Mouse (Mus musculus): ENCODE measurements around the gene Fbxo22. TPM values are rescaled to one million over a fixed set of nuclear protein-coding genes. Genes with fewer than 3 reads are reported as not detected.
A peak's percentile ranks its signal among the peaks of the same experiment; 100 is the strongest.

Fbxo22 gene
- total RNA-seq, 2 experiments from 2014 or later: 40.2 to 46.5 TPM

DNA sequence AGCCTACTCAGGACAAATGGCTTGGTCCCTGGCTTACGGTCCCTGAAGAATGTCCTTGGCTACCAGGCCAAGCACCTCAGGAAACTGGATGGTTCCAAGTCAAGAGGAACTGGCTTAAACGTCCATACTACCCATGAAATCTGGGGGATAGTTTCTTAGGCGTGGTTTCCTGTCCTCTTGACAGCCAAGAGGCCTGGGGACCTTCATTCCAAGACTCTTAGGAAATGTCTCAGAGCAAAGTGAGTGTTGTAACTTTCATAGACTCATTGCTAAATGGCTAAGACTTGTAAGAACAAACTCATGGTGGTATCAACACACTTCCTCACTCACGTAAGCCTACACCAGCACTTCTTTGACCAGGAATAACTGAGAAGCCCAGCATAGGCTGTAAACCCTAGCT, 46.9 kb downstream of the Fbxo22 start:
- no peak for DNase-seq (ENCODE audit: extremely low spot score in 1 of 2, low spot score in 2 of 2)
- TF ChIP-seq CTCF (IDR thresholded peaks at IDR 0.05): no peak
- intact Hi-C loops (cut with DNase I): no loop called here
- Histone ChIP-seq H3K27ac (no peak overlapping the region), H3K4me3 (no peak overlapping the region)

GRCm38 (mm10) chr9:55257105-55257504, 48.4 kb downstream of the Fbxo22 start:
- no peak overlapping the region for H3K4me3 ChIP-seq
- H3K27ac ChIP-seq: no peak overlapping the region
- no peak for DNase-seq (ENCODE audit: extremely low spot score in 1 of 2, low spot score in 2 of 2)
- intact Hi-C loops (cut with DNase I): no loop called here
- no peak for TF ChIP-seq CTCF (IDR thresholded peaks at IDR 0.05)

GRCm38 (mm10) chr9:55259741-55260140, 51.0 kb downstream of the Fbxo22 start:
- no peak for DNase-seq (ENCODE audit: extremely low spot score in 1 of 2, low spot score in 2 of 2)
- no peak for TF ChIP-seq CTCF (IDR thresholded peaks at IDR 0.05)
- intact Hi-C loops (cut with DNase I): no loop called here
- H3K27ac ChIP-seq: no peak overlapping the region
- no peak overlapping the region for H3K4me3 ChIP-seq

DNA sequence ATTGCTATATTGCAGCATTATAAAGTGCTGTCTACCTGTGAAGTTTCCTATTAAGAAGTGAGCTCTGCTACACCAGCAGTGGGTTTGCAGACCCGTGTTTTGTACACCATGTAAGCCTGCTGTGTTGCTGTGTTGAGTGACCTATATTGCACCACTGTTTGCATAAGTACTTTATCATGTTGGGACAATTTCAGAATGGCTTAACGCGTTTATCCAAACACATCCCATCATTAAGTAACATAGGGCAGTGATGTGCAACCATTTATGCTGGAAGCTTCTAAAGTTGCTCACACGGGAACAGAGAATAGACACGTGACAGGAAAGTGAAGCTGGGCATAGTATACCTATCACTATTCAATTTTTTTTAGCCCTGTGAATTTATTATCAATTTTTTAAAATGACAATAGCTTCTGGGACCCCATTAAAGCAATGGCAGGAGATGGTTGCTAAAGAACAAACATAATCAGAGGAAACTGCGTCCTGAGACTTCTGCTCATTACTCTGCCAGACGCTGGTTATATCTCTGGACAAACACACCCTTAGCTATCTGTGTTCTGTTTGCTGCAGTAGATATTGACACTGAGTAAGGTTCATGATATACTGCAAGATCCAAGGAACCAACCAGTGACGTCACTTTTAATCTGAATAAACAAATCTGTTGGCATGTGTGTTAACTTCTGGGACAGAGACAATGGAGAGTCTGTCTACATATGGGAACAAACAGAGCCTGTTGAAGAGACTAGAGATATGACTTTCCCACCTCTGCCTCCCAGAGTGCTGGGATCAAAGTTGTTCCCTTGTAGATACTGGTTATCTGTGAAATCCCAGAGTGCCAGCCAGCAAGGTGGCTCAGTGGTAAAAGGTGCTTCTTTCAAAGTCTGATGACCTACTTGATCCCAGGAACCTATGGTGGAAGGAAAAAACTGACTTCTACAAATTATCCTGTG, 55.9 kb downstream of the Fbxo22 start:
- Histone ChIP-seq H3K4me3 (no peak overlapping the region), H3K27ac (no peak overlapping the region)
- no peak for DNase-seq (ENCODE audit: extremely low spot score in 1 of 2, low spot score in 2 of 2)
- intact Hi-C loops (cut with DNase I): no loop called here
- TF ChIP-seq CTCF (IDR thresholded peaks at IDR 0.05): no peak

- intact Hi-C loops (cut with DNase I): no loop called here
- no peak for TF ChIP-seq CTCF (IDR thresholded peaks at IDR 0.05)
- no peak for DNase-seq (ENCODE audit: extremely low spot score in 1 of 2, low spot score in 2 of 2)
- Histone ChIP-seq H3K27ac (no peak overlapping the region), H3K4me3 (no peak overlapping the region)
Observed at GRCm38 (mm10) chr9:55271960-55272560, 63.3 kb downstream of the Fbxo22 start.

GRCm38 (mm10) chr9:55273906-55274305, 65.2 kb downstream of the Fbxo22 start:
- peak in 1 of 2 experiments; percentile 11 for DNase-seq (ENCODE audit: extremely low spot score in 1 of 2, low spot score in 2 of 2)
- TF ChIP-seq CTCF (IDR thresholded peaks at IDR 0.05): no peak
- no peak overlapping the region for H3K27ac ChIP-seq
- intact Hi-C loops (cut with DNase I): no loop called here
- no peak overlapping the region for H3K4me3 ChIP-seq

Other genes with a start within 250 kb of the Fbxo22 start
- 1 to 10 TPM; 2.2 to 3.8 TPM for gene Chrna5, start 228.0 kb upstream of the Fbxo22 start, total RNA-seq (2021)
- under 1 TPM; 0.61 to 0.95 TPM for gene Chrna3, start 182.4 kb upstream of the Fbxo22 start, total RNA-seq (2021)
- not detected for gene Chrnb4, start 160.1 kb upstream of the Fbxo22 start, total RNA-seq (2021)
- 10 to 100 TPM; 67.7 to 72.5 TPM for gene Ube2q2, start 60.1 kb upstream of the Fbxo22 start, total RNA-seq (2021)
- 1 to 10 TPM; 1.2 to 1.4 TPM for gene Nrg4, start 117.9 kb downstream of the Fbxo22 start, total RNA-seq (2021)
- gene Tmem266, start 118.0 kb downstream of the Fbxo22 start, total RNA-seq (2021): 1 to 10 TPM; 7.6 to 8.1 TPM